Mouse (Mus musculus): Measurements from ENCODE around the gene Uggt1. TPM values are rescaled to one million over a fixed set of nuclear protein-coding genes. Genes with fewer than 3 reads are reported as not detected.

The Uggt1 gene
- polyA plus RNA-seq, 1 experiment from 2014 or later, result 55.0 TPM

DNA sequence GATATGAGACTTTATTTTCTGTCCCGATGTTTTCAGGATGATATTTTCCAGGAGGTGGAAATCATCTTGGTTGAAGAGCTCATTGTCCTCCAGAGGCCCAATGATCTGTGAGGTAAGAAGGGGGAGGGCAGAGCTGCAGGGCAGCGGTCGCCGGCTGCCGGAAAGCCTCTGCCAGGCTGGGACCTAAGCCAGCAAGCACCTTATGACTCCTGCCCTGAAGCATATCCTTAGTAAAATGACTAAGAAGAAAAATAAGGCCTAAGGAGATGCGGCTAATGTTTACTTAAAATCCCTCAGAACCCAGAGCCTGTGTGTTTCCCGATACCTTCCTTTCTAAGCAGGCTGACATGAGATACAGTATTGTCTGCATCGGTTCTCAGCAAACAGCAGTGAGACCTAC is 71.1 kb downstream of the Uggt1 start:
- 78% methylated on average over 8 of the region's 8 CpGs for WGBS
- H3K4me1 ChIP-seq (ENCODE audit: control insufficient read depth, insufficient read depth, low read length), result no peaks in the 10 kb centered on the region
- H3K4me3 ChIP-seq (replicated peaks; ENCODE audit: low read length), result no peak overlapping the region
- H3K27ac ChIP-seq (ENCODE audit: low read length), result no peak overlapping the region
- no peaks in the 10 kb centered on the region for H3K9me3 ChIP-seq (replicated peaks; ENCODE audit: control insufficient read depth, low read length)
- no peak overlapping the region for H3K9ac ChIP-seq (ENCODE audit: low read length)
- no peak overlapping the region for H3K4me2 ChIP-seq (ENCODE audit: low read depth, low read length)
- ATAC-seq (ENCODE audit: insufficient read depth, low FRiP score), result no peak
- H3K27me3 ChIP-seq (ENCODE audit: control insufficient read depth, insufficient read depth, low read length), result no peaks in the 10 kb centered on the region
- peaks cover 24% of the 10 kb centered on the region for H3K36me3 ChIP-seq (ENCODE audit: control insufficient read depth, insufficient read depth, low read length)

DNA sequence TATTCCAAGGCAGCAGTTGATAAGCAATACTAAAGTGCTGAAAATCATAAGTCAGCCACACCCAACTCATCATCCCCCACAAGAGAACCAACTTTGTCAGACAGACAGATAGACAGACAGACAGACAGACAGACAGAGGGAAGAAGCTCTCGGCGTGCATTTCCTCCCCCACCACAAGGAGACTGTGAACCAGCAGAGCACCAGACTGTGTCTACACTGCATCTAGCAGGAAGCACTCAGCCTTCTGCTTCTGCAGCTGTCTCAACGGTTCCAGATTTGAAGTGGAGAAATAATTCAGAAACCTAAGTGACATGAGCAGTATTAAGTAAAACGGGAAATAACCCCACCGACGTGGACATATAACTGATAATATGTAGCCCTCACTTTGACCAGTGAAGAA is 71.6 kb downstream of the Uggt1 start:
- no peak overlapping the region for H3K4me3 ChIP-seq (replicated peaks; ENCODE audit: low read length)
- H3K9me3 ChIP-seq (replicated peaks; ENCODE audit: control insufficient read depth, low read length), result no peaks in the 10 kb centered on the region
- no peaks in the 10 kb centered on the region for H3K4me1 ChIP-seq (ENCODE audit: control insufficient read depth, insufficient read depth, low read length)
- H3K9ac ChIP-seq (ENCODE audit: low read length), result no peak overlapping the region
- ATAC-seq (ENCODE audit: insufficient read depth, low FRiP score), result no peak
- 89% methylated on average over 6 of the region's 6 CpGs for WGBS
- peaks cover 21% of the 10 kb centered on the region for H3K36me3 ChIP-seq (ENCODE audit: control insufficient read depth, insufficient read depth, low read length)
- H3K27ac ChIP-seq (ENCODE audit: low read length), result no peak overlapping the region
- H3K27me3 ChIP-seq (ENCODE audit: control insufficient read depth, insufficient read depth, low read length), result no peaks in the 10 kb centered on the region
- no peak overlapping the region for H3K4me2 ChIP-seq (ENCODE audit: low read depth, low read length)

DNA sequence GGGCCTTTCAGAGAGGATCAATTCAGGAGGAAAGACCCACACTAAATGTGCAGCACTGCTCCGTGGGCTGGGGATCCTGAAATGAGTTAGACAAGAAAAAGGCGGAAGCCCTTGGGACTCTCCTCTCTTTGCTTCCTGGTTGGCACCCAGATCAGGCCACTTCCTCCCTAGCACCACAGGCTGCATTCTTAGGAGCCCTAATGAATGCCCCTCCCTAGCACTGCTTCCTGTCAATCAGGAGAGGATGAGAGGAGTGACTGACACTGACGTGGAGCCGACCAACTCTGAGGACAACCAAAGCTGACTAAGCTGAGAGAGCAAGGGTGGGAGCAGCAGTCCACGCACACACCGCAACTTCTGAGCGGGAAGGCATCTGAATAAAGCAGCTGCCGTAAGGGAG is 81.8 kb downstream of the Uggt1 start:
- 82% methylated on average over 8 of the region's 8 CpGs for WGBS
- H3K9ac ChIP-seq (ENCODE audit: low read length), result no peak overlapping the region

DNA sequence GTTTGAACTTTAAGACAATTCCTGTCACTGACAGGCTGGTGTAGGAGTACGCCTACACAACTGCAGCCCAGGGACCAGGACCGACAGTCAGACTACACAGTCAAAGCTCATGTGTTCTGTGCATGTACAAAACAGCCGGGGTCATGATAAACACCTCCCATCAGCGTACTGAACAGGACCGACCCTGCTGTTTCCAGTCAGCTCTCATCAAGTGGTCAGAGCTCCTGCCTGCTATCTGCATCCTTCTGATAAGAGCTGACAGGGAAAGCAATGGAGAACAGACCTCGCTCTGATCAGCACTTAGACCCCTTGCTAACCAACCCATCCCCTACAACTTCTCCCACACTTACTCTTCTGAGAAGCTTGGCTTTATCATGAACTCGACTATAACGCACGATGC is 83.3 kb downstream of the Uggt1 start:
- Histone ChIP-seq H3K4me1 (ENCODE audit: control insufficient read depth, insufficient read depth, low read length) (no peaks in the 10 kb centered on the region), H3K36me3 (ENCODE audit: control insufficient read depth, insufficient read depth, low read length) (no peaks in the 10 kb centered on the region), H3K4me2 (ENCODE audit: low read depth, low read length) (no peak overlapping the region), H3K9me3 (replicated peaks; ENCODE audit: control insufficient read depth, low read length) (no peaks in the 10 kb centered on the region), H3K27me3 (ENCODE audit: control insufficient read depth, insufficient read depth, low read length) (no peaks in the 10 kb centered on the region), H3K9ac (ENCODE audit: low read length) (no peak overlapping the region), H3K4me3 (replicated peaks; ENCODE audit: low read length) (no peak overlapping the region), H3K27ac (ENCODE audit: low read length) (no peak overlapping the region)
- 82% methylated on average over 9 of the region's 9 CpGs for WGBS
- ATAC-seq (ENCODE audit: insufficient read depth, low FRiP score), result no peak

More for the DNA sequence above, 81.8 kb downstream of the Uggt1 start:
- H3K4me3 ChIP-seq (replicated peaks; ENCODE audit: low read length), result no peak overlapping the region
- no peak for ATAC-seq (ENCODE audit: insufficient read depth, low FRiP score)
- H3K4me2 ChIP-seq (ENCODE audit: low read depth, low read length), result no peak overlapping the region
- H3K36me3 ChIP-seq (ENCODE audit: control insufficient read depth, insufficient read depth, low read length), result no peaks in the 10 kb centered on the region
- H3K4me1 ChIP-seq (ENCODE audit: control insufficient read depth, insufficient read depth, low read length), result no peaks in the 10 kb centered on the region
- H3K27ac ChIP-seq (ENCODE audit: low read length), result no peak overlapping the region
- H3K27me3 ChIP-seq (ENCODE audit: control insufficient read depth, insufficient read depth, low read length), result no peaks in the 10 kb centered on the region
- H3K9me3 ChIP-seq (replicated peaks; ENCODE audit: control insufficient read depth, low read length), result no peaks in the 10 kb centered on the region

DNA sequence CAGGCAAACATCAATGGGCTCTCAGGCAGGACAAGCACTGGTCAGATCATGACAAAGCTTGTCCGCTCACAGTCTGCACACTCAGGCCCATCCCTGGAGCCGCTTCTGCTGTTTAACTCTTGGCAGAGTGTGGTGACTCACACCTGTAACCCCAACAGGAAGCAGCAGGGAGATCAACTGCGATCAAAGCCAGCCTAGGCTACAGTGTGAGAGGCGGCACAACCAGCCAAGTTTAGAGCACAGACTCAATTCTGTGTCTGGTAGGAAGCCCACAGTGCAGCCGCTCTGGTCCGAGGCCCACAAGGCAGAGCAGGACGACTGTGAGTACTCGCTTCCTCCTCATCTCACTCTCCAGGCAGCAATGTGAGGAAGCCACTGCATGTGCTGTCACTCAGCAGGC is 84.3 kb downstream of the Uggt1 start:
- H3K27ac ChIP-seq (ENCODE audit: low read length), result no peak overlapping the region
- H3K4me2 ChIP-seq (ENCODE audit: low read depth, low read length), result no peak overlapping the region
- ATAC-seq (ENCODE audit: insufficient read depth, low FRiP score), result no peak
- H3K27me3 ChIP-seq (ENCODE audit: control insufficient read depth, insufficient read depth, low read length), result no peaks in the 10 kb centered on the region
- no peaks in the 10 kb centered on the region for H3K9me3 ChIP-seq (replicated peaks; ENCODE audit: control insufficient read depth, low read length)
- H3K4me3 ChIP-seq (replicated peaks; ENCODE audit: low read length), result no peak overlapping the region
- no peaks in the 10 kb centered on the region for H3K4me1 ChIP-seq (ENCODE audit: control insufficient read depth, insufficient read depth, low read length)
- no peak overlapping the region for H3K9ac ChIP-seq (ENCODE audit: low read length)
- H3K36me3 ChIP-seq (ENCODE audit: control insufficient read depth, insufficient read depth, low read length), result no peaks in the 10 kb centered on the region
- 75% methylated on average over 8 of the region's 8 CpGs for WGBS

DNA sequence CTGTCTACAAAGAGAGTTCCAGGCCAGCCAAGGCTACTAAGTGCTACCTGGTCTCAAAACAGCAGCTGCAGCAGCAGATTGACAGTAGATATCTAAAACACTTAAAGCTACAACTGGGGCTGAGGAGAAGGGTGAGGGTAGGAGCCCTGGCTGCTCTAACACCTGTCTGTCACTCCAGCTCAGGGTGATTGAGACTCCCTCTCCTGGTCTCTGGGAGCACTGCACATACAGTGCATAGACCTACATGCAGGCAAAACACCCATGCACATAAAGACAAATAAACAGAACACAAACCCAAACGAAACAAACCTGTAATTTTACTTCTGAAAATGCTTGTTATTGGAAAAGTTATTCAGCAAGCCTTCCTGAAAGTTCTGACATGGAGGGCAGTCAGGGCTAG is 95.1 kb downstream of the Uggt1 start:
- no peak for ATAC-seq (ENCODE audit: insufficient read depth, low FRiP score)
- Histone ChIP-seq H3K9ac (ENCODE audit: low read length) (no peak overlapping the region), H3K4me3 (replicated peaks; ENCODE audit: low read length) (no peak overlapping the region), H3K9me3 (replicated peaks; ENCODE audit: control insufficient read depth, low read length) (no peaks in the 10 kb centered on the region), H3K27ac (ENCODE audit: low read length) (no peak overlapping the region), H3K4me1 (ENCODE audit: control insufficient read depth, insufficient read depth, low read length) (no peaks in the 10 kb centered on the region), H3K36me3 (ENCODE audit: control insufficient read depth, insufficient read depth, low read length) (0 out of 2 replicates have a peak, but pooled peaks cover 7% of the 10 kb centered on the region), H3K4me2 (ENCODE audit: low read depth, low read length) (no peak overlapping the region), H3K27me3 (ENCODE audit: control insufficient read depth, insufficient read depth, low read length) (no peaks in the 10 kb centered on the region)
- 58% methylated on average over 1 of the region's 1 CpGs for WGBS

DNA sequence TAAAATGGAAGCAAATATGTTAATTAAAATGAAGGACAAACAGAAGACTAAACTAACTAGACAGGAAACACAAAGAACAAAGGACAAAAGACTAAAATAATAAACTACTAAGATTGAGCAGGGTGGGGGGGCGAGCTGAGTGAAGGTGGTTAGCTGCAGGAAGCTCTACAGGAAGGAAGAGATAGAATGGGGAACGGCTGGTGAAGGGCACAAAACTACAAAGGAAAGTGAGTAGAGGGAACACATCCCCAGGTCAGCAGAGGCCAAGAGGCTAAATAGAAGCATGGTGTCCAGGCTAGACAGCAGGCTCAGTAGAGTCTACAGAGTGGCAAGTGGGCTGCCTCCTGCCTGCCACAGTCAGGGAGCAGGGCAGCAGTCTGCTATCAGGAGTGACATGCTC is 95.7 kb downstream of the Uggt1 start:
- H3K27me3 ChIP-seq (ENCODE audit: control insufficient read depth, insufficient read depth, low read length), result no peaks in the 10 kb centered on the region
- H3K9ac ChIP-seq (ENCODE audit: low read length), result no peak overlapping the region
- H3K36me3 ChIP-seq (ENCODE audit: control insufficient read depth, insufficient read depth, low read length), result 0 out of 2 replicates have a peak, but pooled peaks cover 10% of the 10 kb centered on the region
- H3K4me2 ChIP-seq (ENCODE audit: low read depth, low read length), result no peak overlapping the region
- ATAC-seq (ENCODE audit: insufficient read depth, low FRiP score), result no peak
- H3K4me3 ChIP-seq (replicated peaks; ENCODE audit: low read length), result no peak overlapping the region
- H3K9me3 ChIP-seq (replicated peaks; ENCODE audit: control insufficient read depth, low read length), result no peaks in the 10 kb centered on the region
- WGBS, result 73% methylated on average over 2 of the region's 2 CpGs
- no peaks in the 10 kb centered on the region for H3K4me1 ChIP-seq (ENCODE audit: control insufficient read depth, insufficient read depth, low read length)
- no peak overlapping the region for H3K27ac ChIP-seq (ENCODE audit: low read length)

DNA sequence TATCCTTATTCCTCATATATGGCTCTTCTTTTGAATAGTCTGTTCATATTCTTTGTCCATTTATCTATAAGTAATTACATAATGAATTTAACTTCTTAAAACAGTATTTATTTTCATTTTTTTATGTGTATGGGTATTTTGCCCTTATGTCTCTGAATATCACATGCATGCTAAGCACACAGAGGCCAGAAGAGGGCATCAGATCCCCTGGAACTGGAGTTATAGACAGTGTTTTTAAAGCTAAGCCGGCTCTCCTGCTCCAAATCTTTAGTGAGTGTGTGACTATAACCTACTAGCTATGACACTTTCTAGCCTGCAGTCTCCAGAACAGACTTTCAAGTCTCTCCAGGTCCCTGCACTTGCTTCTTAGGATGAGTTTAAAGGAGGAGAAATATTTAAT is 99.5 kb downstream of the Uggt1 start:
- 0 out of 2 replicates have a peak, but pooled peaks cover 10% of the 10 kb centered on the region for H3K36me3 ChIP-seq (ENCODE audit: control insufficient read depth, insufficient read depth, low read length)
- H3K9ac ChIP-seq (ENCODE audit: low read length), result no peak overlapping the region
- ATAC-seq (ENCODE audit: insufficient read depth, low FRiP score), result no peak
- H3K4me3 ChIP-seq (replicated peaks; ENCODE audit: low read length), result no peak overlapping the region
- no peaks in the 10 kb centered on the region for H3K27me3 ChIP-seq (ENCODE audit: control insufficient read depth, insufficient read depth, low read length)
- H3K4me2 ChIP-seq (ENCODE audit: low read depth, low read length), result no peak overlapping the region
- 23% methylated on average over 1 of the region's 1 CpGs for WGBS
- H3K4me1 ChIP-seq (ENCODE audit: control insufficient read depth, insufficient read depth, low read length), result no peaks in the 10 kb centered on the region
- H3K9me3 ChIP-seq (replicated peaks; ENCODE audit: control insufficient read depth, low read length), result no peaks in the 10 kb centered on the region
- no peak overlapping the region for H3K27ac ChIP-seq (ENCODE audit: low read length)

DNA sequence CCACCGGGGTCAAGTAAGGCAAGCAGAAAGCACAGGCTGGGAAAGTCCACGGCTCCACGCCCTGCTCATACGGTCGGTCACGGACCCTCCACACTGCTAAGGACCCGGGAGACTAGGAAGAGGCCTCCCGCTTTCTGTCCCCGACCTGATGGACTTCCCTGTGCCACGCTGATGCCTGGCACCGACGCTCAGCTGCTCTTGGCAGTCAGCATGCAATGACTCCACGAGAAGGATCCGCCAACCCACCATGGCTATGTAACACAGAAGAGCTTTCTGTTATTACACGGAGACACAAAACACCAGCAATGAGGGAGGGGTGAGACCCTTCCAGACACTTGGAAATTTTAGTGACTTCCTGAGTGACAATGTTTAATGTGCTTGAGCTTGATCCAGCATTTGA is 104.2 kb downstream of the Uggt1 start:
- Histone ChIP-seq H3K9ac (ENCODE audit: low read length) (no peak overlapping the region), H3K4me1 (ENCODE audit: control insufficient read depth, insufficient read depth, low read length) (no peaks in the 10 kb centered on the region), H3K4me3 (replicated peaks; ENCODE audit: low read length) (no peak overlapping the region), H3K27ac (ENCODE audit: low read length) (no peak overlapping the region), H3K9me3 (replicated peaks; ENCODE audit: control insufficient read depth, low read length) (no peaks in the 10 kb centered on the region), H3K4me2 (ENCODE audit: low read depth, low read length) (no peak overlapping the region), H3K27me3 (ENCODE audit: control insufficient read depth, insufficient read depth, low read length) (no peaks in the 10 kb centered on the region), H3K36me3 (ENCODE audit: control insufficient read depth, insufficient read depth, low read length) (0 out of 2 replicates have a peak, but pooled peaks cover 7% of the 10 kb centered on the region)
- WGBS, result 92% methylated on average over 15 of the region's 15 CpGs
- no peak for ATAC-seq (ENCODE audit: insufficient read depth, low FRiP score)

DNA sequence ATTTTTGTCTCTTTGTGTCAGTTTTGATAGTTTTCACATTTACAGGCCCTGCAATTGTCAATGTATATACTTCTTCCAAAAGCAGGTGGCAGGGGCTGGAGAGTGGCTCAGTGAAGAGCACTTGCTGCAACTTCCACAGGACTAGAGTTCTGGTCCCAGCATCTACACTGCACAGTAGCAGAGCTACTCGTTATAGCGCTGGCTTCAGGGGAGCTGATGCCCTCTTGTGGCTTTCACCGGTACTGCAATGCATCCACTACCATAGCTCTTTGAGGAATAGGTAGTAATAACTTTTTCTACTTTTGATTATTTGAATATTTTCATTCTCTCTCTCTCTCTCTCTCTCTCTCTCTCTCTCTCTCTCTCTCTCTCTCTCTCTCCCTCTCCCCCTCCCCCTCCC is 109.9 kb downstream of the Uggt1 start:
- Histone ChIP-seq H3K36me3 (ENCODE audit: control insufficient read depth, insufficient read depth, low read length) (no peaks in the 10 kb centered on the region), H3K4me1 (ENCODE audit: control insufficient read depth, insufficient read depth, low read length) (0 out of 2 replicates have a peak, but pooled peaks cover 8% of the 10 kb centered on the region), H3K4me3 (replicated peaks; ENCODE audit: low read length) (no peak overlapping the region), H3K9me3 (replicated peaks; ENCODE audit: control insufficient read depth, low read length) (no peaks in the 10 kb centered on the region), H3K27ac (ENCODE audit: low read length) (no peak overlapping the region), H3K9ac (ENCODE audit: low read length) (no peak overlapping the region), H3K27me3 (ENCODE audit: control insufficient read depth, insufficient read depth, low read length) (no peaks in the 10 kb centered on the region), H3K4me2 (ENCODE audit: low read depth, low read length) (no peak overlapping the region)
- WGBS, result 2% methylated on average over 3 of the region's 3 CpGs
- ATAC-seq (ENCODE audit: insufficient read depth, low FRiP score), result no peak
